Mouse (Mus musculus) mesoderm, embryonic 11.5 days (tissue): Measurements from ENCODE around the gene Lhx6.

Experiments used
- DNase-seq: peaks from one replicate; pipeline ENCODE4 v3.0.0-alpha.2; 2012; ENCODE audit warnings: low read depth, low spot score

Lhx6 gene

GRCm38 (mm10) chr2:36035413-36036081, 69.7 kb downstream of the Lhx6 start:
- DNase-seq: no peak

- no peak for DNase-seq
Measured at GRCm38 (mm10) chr2:36034898-36035297, 70.3 kb downstream of the Lhx6 start.

GRCm38 (mm10) chr2:36033966-36034365, 71.2 kb downstream of the Lhx6 start:
- no peak for DNase-seq

DNA sequence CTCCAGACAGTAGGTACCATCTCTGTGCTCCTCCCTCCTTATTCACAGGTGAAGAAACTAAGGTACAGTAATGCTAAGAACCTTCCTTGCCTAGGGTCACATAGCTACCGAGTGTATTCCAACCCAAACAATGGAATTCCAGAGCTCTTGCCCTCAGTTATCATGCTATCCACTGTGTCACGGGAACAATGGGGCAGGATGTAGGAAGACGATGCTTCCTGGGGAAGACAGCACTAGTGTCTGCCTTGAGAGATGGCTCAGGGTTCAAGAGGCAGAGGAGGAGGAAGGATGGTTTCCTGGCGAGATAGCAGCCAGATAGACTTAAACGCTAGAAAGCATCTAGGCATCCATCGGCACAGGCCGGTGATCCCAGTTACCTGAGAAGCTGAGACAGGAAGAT, 72.3 kb downstream of the Lhx6 start:
- no peak for DNase-seq
